Mouse (Mus musculus) neural tube, embryonic 12.5 days (tissue): ENCODE results near the gene Vmn1r123. TPM values are rescaled to one million over a fixed set of nuclear protein-coding genes. Genes with fewer than 3 reads are reported as not detected.
"Not testable (repeated sequence)": the region's sequence is repeated elsewhere in the genome, so short reads cannot be mapped to it uniquely, and the experiment has no call there.

ENCODE experiments used
- ATAC-seq: fragments of 200-750 bp; cut with Nextera tagmentation; 2 replicates; pipeline ENCODE4 v1.8.0; 2017; ENCODE audit warnings: low read depth, mild to moderate bottlenecking, moderate TSS enrichment, moderate library complexity; ENCODE audit not compliant: low FRiP score
- H3K27ac ChIP-seq: fragments of 300-500 bp; sonication (generic); 2 replicates; pipeline ENCODE4 v1.5.1; 2016
- H3K27me3 ChIP-seq: fragments of 300-500 bp; sonication (generic); replicated peaks from 2 replicates; pipeline ENCODE4 v1.6.1; 2016; ENCODE audit warnings: mild to moderate bottlenecking
- H3K36me3 ChIP-seq: fragments of 300-500 bp; sonication (generic); 2 replicates; pipeline ENCODE4 v1.6.1; 2016; ENCODE audit warnings: mild to moderate bottlenecking
- H3K4me1 ChIP-seq: fragments of 300-500 bp; sonication (generic); 2 replicates; pipeline ENCODE4 v1.6.1; 2016
- H3K4me2 ChIP-seq: fragments of 300-500 bp; sonication (generic); replicated peaks from 2 replicates; pipeline ENCODE4 v1.6.1; 2016; ENCODE audit warnings: mild to moderate bottlenecking
- H3K4me3 ChIP-seq: fragments of 300-500 bp; sonication (generic); 2 replicates; pipeline ENCODE4 v1.5.1; 2016
- H3K9ac ChIP-seq: fragments of 300-500 bp; sonication (generic); 2 replicates; pipeline ENCODE4 v1.6.1; 2016; ENCODE audit warnings: mild to moderate bottlenecking
- H3K9me3 ChIP-seq: fragments of 300-500 bp; sonication (generic); 2 replicates; pipeline ENCODE4 v1.6.1; 2016; ENCODE audit warnings: mild to moderate bottlenecking
- WGBS: fragments of 180-500 bp; shearing (Covaris S2); methylation state at CpG from one replicate; pipeline ENCODE4 v1.1.7; 2016; 5-methylcytosine and 5-hydroxymethylcytosine counted together
- polyA plus RNA-seq: library from polyadenylated mRNA; unstranded; fragments of >200 nt; fragmentation: Nextera tagmentation; extraction: Ambion mirVana; gene quantifications from 2 replicates; pipeline ENCODE4 v1.2.1, GENCODE M21; 2016

Gene Vmn1r123
- polyA plus RNA-seq: not detected in 2 replicates

GRCm38 (mm10) chr7:21161885-21162284 lies at the start of gene Vmn1r123:
Vmn1r123 (plus strand) TSS chr7:21162185.
- not testable (repeated sequence) for H3K4me1 ChIP-seq, H3K27ac ChIP-seq, H3K27me3 ChIP-seq, H3K4me3 ChIP-seq, ATAC-seq, H3K36me3 ChIP-seq, H3K9ac ChIP-seq, H3K9me3 ChIP-seq, H3K4me2 ChIP-seq
- 44% methylated on average over 1 of the region's 3 CpGs for WGBS

- not testable (repeated sequence) for H3K4me1 ChIP-seq, H3K4me3 ChIP-seq, H3K9me3 ChIP-seq, H3K27ac ChIP-seq, H3K36me3 ChIP-seq, H3K4me2 ChIP-seq, ATAC-seq, H3K27me3 ChIP-seq, H3K9ac ChIP-seq
- 67% methylated on average over 3 of the region's 3 CpGs for WGBS
Observed at GRCm38 (mm10) chr7:21134028-21134427, 28.0 kb upstream of the Vmn1r123 start, which contains the start of gene Vmn1r122. Vmn1r122 (minus strand) TSS chr7:21134128.

GRCm38 (mm10) chr7:21190323-21190722 lies 28.3 kb downstream of the Vmn1r123 start, which contains the start of gene Gm5157:
Gm5157 (minus strand) TSS chr7:21190423.
- H3K27me3 ChIP-seq, H3K36me3 ChIP-seq, H3K4me2 ChIP-seq, H3K4me3 ChIP-seq, H3K27ac ChIP-seq, H3K9me3 ChIP-seq, ATAC-seq, H3K9ac ChIP-seq, H3K4me1 ChIP-seq: not testable (repeated sequence)
- WGBS: 58% methylated on average over 1 of the region's 2 CpGs

Other genes with a start within 250 kb of the Vmn1r123 start
- not detected in 2 replicates for gene Vmn1r118, start 249.8 kb upstream of the Vmn1r123 start, polyA plus RNA-seq
- gene Vmn1r119, start 149.7 kb upstream of the Vmn1r123 start, polyA plus RNA-seq: not detected in 2 replicates
- not detected in 2 replicates for gene Vmn1r120, start 108.4 kb upstream of the Vmn1r123 start, polyA plus RNA-seq
- not detected in 2 replicates for gene Vmn1r121, start 63.7 kb upstream of the Vmn1r123 start, polyA plus RNA-seq
- gene Vmn1r122, start 28.1 kb upstream of the Vmn1r123 start, polyA plus RNA-seq: not detected in 2 replicates
- gene Gm5157, start 28.2 kb downstream of the Vmn1r123 start, polyA plus RNA-seq: not detected in 2 replicates
- not detected in 2 replicates for gene Vmn1r124, start 98.4 kb downstream of the Vmn1r123 start, polyA plus RNA-seq
- gene Vmn1r125, start 110.0 kb downstream of the Vmn1r123 start, polyA plus RNA-seq: not detected in 2 replicates
- not detected in 2 replicates for gene Vmn1r126, start 139.3 kb downstream of the Vmn1r123 start, polyA plus RNA-seq
- gene Vmn1r127, start 157.7 kb downstream of the Vmn1r123 start, polyA plus RNA-seq: not detected in 2 replicates
- gene Vmn1r128, start 187.2 kb downstream of the Vmn1r123 start, polyA plus RNA-seq: not detected in 2 replicates
- not detected in 2 replicates for gene Vmn1r129, start 199.1 kb downstream of the Vmn1r123 start, polyA plus RNA-seq